Mouse (Mus musculus) ES-Bruce4 (cell line): ENCODE results near the gene Fkbpl. TPM values are rescaled to one million over a fixed set of nuclear protein-coding genes. Genes with fewer than 3 reads are reported as not detected.

ENCODE experiments used
- H3K27ac ChIP-seq: 2 replicates; pipeline ENCODE4 v1.5.1; 2012; ENCODE audit warnings: low read length, inconsistent platforms; ENCODE audit not compliant: insufficient read depth
- H3K27me3 ChIP-seq: 2 replicates; pipeline ENCODE4 v1.6.1; 2012; ENCODE audit warnings: mild to moderate bottlenecking, low read length, inconsistent platforms; ENCODE audit not compliant: control insufficient read depth, poor library complexity, insufficient read depth, severe bottlenecking
- H3K36me3 ChIP-seq: 2 replicates; pipeline ENCODE4 v1.6.1; 2012; ENCODE audit warnings: inconsistent platforms, mild to moderate bottlenecking, low read length, moderate library complexity; ENCODE audit not compliant: control insufficient read depth, poor library complexity, insufficient read depth, severe bottlenecking
- H3K4me1 ChIP-seq: one replicate; pipeline ENCODE4 v1.8.1; 2011; ENCODE audit warnings: low read length; ENCODE audit not compliant: control insufficient read depth, insufficient read depth
- H3K4me3 ChIP-seq: 2 replicates; pipeline ENCODE4 v1.5.1; 2011; ENCODE audit warnings: low read depth, mild to moderate bottlenecking, low read length
- H3K9ac ChIP-seq: 2 replicates; pipeline ENCODE4 v1.6.1; 2012; ENCODE audit warnings: low read depth, mild to moderate bottlenecking, inconsistent platforms; ENCODE audit not compliant: poor library complexity, severe bottlenecking
- H3K9me3 ChIP-seq: replicated peaks from 2 replicates; pipeline ENCODE4 v1.6.1; 2012; ENCODE audit warnings: mild to moderate bottlenecking, low read length, inconsistent platforms; ENCODE audit not compliant: control insufficient read depth, poor library complexity, insufficient read depth, severe bottlenecking
- CTCF ChIP-seq: IDR thresholded peaks from one replicate; pipeline ENCODE4 v1.8.1; 2011; ENCODE audit warnings: low read depth, low read length
- EP300 ChIP-seq: IDR thresholded peaks from 2 replicates; pipeline ENCODE4 v1.6.1; 2011; ENCODE audit warnings: low read depth, low read length; ENCODE audit not compliant: insufficient read depth
- POLR2A ChIP-seq: IDR thresholded peaks from one replicate; pipeline ENCODE4 v1.8.1; 2011; ENCODE audit warnings: low read length; ENCODE audit not compliant: insufficient read depth
- polyA plus RNA-seq: library from polyadenylated mRNA; stranded (reverse); fragments of >200 nt; gene quantifications from 2 replicates; pipeline ENCODE4 v1.2.4, GENCODE M21; 2011; ENCODE audit warnings: low read depth; ENCODE audit not compliant: missing spikeins, insufficient read depth, insufficient read length

The Fkbpl gene
- polyA plus RNA-seq, 1 experiment: 16.5 TPM

DNA sequence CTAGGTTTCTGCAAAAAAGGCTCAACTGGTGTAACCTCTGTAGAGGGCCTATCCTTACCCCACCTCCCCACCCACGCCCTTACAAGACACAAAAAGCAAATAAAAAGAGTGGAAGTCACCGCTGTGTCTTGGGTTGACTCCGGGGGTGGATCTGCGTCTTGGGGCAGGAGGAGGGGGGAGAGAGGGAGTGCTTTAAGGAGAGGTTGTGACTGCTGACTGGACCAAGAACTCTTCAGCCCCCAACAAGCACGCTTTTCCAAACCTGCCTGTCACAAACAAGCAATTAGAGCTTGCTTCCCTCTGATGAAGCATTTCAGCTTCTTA lies 16.0 kb upstream of the Fkbpl start:
- H3K9me3 ChIP-seq: no peaks in the 10 kb centered on the region
- peaks cover 4% of the 10 kb centered on the region; the same call in 1 of the 2 replicates for H3K27me3 ChIP-seq
- H3K27ac ChIP-seq: no peak overlapping the region
- H3K4me1 ChIP-seq: peaks cover 1% of the 10 kb centered on the region
- H3K9ac ChIP-seq: no peak overlapping the region
- no peak overlapping the region for H3K4me3 ChIP-seq
- no peaks in the 10 kb centered on the region for H3K36me3 ChIP-seq
- TF ChIP-seq POLR2A: no peak
- no peak for TF ChIP-seq CTCF
- no peak for TF ChIP-seq EP300

DNA sequence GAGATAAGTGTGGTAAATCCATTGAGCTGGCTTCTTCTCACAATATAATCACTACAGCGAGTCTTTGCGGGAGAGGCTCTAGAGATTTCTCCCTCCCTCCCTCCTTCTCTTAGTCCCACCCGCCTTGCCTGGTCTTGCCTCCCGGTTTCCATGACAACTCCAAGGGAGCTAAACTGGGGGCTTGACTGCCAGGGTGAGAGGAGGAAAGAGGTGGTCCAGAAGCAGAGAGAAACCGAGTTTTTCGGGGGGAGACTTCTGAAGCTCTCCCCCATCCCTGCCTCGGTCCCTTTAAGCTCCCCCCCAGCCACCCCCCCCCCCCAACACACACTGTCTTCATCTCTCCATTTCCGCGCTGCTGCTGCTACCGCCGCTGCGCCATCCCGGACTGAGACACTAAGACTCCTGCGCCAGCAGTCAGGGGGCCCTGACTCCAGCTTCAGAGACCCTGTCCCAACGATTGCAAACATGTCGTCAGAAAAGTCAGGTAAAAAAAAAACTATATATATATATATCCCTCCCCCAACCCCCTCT lies 15.3 kb upstream of the Fkbpl start, which contains the start of gene Prrt1:
TSS of gene Prrt1 (plus strand) at position 313 of the 531 bp plus-strand sequence.
- Histone ChIP-seq H3K27ac (no peak within 1 kb of the TSS), H3K36me3 (no peaks in the 10 kb centered on the region), H3K9me3 (no peaks in the 10 kb centered on the region), H3K4me1 (peaks cover 1% of the 10 kb centered on the region), H3K4me3 (no peak within 1 kb of the TSS), H3K27me3 (peaks cover 4% of the 10 kb centered on the region; the same call in 1 of the 2 replicates), H3K9ac (0 out of 2 replicates have a peak within 1 kb of the TSS, but pooled peaks have one; percentile 73)
- TF ChIP-seq EP300 (no peak), POLR2A (no peak), CTCF (no peak)

DNA sequence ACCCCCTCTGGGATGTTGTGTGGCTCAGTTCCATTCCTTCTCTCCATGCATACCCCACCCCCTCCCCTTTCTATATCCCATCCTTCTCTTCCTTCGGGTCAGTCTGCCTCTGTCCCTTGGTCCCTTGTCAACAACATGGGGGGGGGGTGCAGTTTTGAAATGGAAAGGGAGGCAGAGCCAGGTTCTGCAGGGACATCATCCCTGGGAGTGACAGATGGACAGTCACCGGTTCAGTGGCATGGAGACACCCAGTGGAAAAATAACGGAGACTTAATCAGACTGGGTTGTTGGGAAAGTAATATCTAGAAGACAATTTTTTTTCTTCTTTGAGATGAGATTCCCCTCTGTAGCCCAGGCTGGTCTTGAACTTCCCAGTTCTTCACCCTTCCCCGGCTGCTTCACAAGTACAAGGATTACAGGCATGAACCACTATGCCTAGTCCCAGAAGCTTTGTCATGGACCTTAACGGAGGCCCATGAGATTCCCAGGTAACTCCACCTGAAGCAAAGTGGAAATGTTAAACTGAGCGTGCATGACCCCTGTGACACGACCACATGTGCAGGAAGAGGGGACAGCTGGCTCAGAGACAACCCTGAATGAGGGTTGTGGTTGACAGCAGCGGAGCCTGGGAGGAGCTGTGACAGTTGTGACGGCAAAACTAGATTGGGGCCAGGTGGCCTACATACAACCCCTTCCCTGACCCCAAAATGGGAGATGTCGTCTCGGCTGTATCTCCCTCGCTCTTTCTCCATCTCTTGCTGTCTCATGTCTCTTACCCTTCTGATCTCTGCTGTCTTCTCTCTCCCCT lies 14.6 kb upstream of the Fkbpl start:
- TF ChIP-seq CTCF (no peak), EP300 (no peak), POLR2A (no peak)
- H3K9ac ChIP-seq: peak overlapping the region; percentile 49; the same call in 1 of the 2 replicates
- no peaks in the 10 kb centered on the region for H3K36me3 ChIP-seq
- peaks cover 4% of the 10 kb centered on the region; the same call in 1 of the 2 replicates for H3K27me3 ChIP-seq
- no peak overlapping the region for H3K27ac ChIP-seq
- peaks cover 1% of the 10 kb centered on the region for H3K4me1 ChIP-seq
- no peaks in the 10 kb centered on the region for H3K9me3 ChIP-seq
- no peak overlapping the region for H3K4me3 ChIP-seq

DNA sequence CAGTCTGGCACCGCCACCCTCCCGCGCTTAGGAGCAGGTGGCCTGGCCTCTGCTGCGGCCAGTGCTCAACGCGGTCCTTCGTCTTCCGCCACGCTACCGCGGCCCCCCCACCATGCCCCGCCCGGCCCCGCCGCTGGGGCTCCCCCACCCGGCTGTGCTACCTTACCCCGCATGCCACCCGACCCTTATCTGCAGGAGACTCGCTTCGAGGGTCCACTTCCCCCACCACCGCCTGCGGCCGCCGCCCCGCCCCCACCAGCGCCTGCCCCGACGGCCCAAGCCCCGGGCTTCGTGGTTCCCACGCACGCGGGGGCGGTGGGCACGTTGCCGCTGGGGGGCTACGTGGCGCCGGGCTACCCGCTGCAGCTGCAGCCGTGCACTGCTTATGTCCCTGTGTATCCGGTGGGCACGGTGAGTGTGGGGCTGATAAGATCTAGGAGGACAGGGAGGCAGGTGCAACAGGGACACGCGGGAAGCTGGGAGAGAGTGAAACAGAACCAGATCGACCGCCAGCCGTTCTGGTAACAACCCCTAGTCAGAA lies 13.7 kb upstream of the Fkbpl start:
- Histone ChIP-seq H3K27me3 (peaks cover 4% of the 10 kb centered on the region; the same call in 1 of the 2 replicates), H3K4me3 (peak overlapping the region; percentile 14; the same call in 1 of the 2 replicates), H3K36me3 (no peaks in the 10 kb centered on the region), H3K9me3 (no peaks in the 10 kb centered on the region), H3K9ac (peak overlapping the region; percentile 49), H3K4me1 (no peaks in the 10 kb centered on the region), H3K27ac (no peak overlapping the region)
- TF ChIP-seq POLR2A: no peak
- no peak for TF ChIP-seq CTCF
- TF ChIP-seq EP300: no peak

DNA sequence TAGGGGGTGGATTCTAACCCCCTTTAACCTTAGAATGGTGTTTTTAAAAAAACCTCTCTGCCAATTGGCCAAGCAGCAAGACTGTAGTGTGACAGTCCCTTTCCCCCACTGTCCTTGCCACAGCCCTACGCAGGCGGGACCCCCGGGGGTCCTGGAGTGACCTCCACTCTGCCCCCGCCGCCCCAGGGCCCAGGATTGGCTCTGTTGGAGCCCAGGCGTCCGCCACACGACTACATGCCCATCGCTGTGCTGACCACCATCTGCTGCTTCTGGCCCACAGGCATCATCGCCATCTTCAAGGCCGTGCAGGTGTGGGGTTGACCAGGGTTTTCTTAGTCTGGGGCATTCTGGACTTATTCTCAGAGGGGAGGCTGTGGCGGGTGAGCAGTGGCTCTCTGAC lies 12.9 kb upstream of the Fkbpl start:
- Histone ChIP-seq H3K9ac (peak overlapping the region; percentile 20; the same call in 1 of the 2 replicates), H3K9me3 (no peaks in the 10 kb centered on the region), H3K4me3 (peak overlapping the region; percentile 43), H3K27me3 (peaks cover 4% of the 10 kb centered on the region; the same call in 1 of the 2 replicates), H3K36me3 (no peaks in the 10 kb centered on the region), H3K27ac (no peak overlapping the region), H3K4me1 (no peaks in the 10 kb centered on the region)
- no peak for TF ChIP-seq POLR2A

DNA sequence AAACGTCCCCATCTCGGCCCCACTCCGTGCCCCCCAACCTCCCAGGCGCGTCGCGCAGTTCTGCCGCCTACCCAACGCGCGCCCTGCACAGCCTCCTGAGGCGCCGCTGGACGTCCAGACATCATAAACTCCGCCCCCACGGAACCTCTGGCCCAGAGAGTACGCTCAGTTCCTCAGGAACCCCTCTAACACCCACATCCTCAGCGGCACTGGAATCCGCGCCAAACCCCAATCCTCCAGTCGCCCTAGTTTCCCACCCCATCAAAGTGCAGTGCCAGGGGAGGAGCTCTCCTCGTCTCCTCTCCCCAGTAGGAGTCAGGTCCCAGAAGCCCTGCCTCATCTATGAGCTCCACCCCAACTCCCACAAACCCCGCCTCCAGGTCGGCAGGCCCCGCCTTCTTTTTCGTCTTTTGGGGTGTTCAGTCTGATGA lies 12.3 kb upstream of the Fkbpl start:
- Histone ChIP-seq H3K27ac (no peak overlapping the region), H3K27me3 (peaks cover 4% of the 10 kb centered on the region; the same call in 1 of the 2 replicates), H3K36me3 (no peaks in the 10 kb centered on the region), H3K4me1 (no peaks in the 10 kb centered on the region), H3K4me3 (peak overlapping the region; percentile 75), H3K9ac (peak overlapping the region; percentile 31), H3K9me3 (no peaks in the 10 kb centered on the region)
- TF ChIP-seq POLR2A (peak; percentile 35), EP300 (no peak)
